16 mouse cellular contexts compared by ENCODE assay signal in the genomic region with DNA sequence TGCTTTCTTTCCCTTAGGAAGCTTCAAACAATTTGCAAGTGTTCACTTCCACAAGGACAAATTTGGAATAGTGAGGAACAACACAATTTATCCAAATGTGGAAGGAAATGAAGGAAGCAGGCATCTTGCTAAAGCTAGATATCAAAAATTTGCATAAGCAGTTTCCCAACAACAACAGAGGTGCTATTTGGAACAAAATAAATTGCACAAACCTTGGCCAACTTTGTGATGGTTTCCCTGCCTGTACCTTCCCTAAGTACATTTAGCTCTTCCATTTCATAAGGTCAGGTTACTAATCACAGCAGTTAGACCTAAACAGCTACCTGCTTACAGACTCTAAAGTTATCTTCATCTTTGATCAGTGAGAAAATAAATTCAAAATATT. TPM values are rescaled to one million over a fixed set of nuclear protein-coding genes. Genes with fewer than 3 reads are reported as not detected.
A peak's percentile ranks its signal among the peaks of the same experiment; 100 is the strongest.
DNase-seq lines count a peak whose midpoint lies in the region; ATAC-seq and TF ChIP-seq lines count a peak whose summit lies in the region.
"Had no signal": no experiment of that assay in that cellular context is flagged by ENCODE, and none has a peak within 500 bp of the region (broad histone marks: within the 10 kb centered on the region; RNA-seq: fewer than 3 reads in every experiment).

No protein-coding gene starts in this region.

- no peak for TF ChIP-seq CTCF in heart, postnatal 0 days (IDR thresholded peaks at IDR 0.05; ENCODE audit: low read depth)
- TF ChIP-seq CTCF in liver, postnatal 0 days (IDR thresholded peaks at IDR 0.05; ENCODE audit: low read depth), result no peak

- no peaks in the 10 kb centered on the region for H3K9me3 ChIP-seq in heart, embryonic 13.5 days
- no peaks in the 10 kb centered on the region for H3K9me3 ChIP-seq in heart, postnatal 0 days (replicated peaks; ENCODE audit: control insufficient read depth, low read length)
- H3K9me3 ChIP-seq in liver, postnatal 0 days (ENCODE audit: low read length), result no peaks in the 10 kb centered on the region
- H3K9me3 ChIP-seq: embryonic facial prominence, embryonic 10.5 days; forebrain, embryonic 13.5 days; hindbrain, embryonic 13.5 days had no signal

- H3K27me3 ChIP-seq in heart, embryonic 13.5 days (replicated peaks), result no peaks in the 10 kb centered on the region
- no peaks in the 10 kb centered on the region for H3K27me3 ChIP-seq in heart, postnatal 0 days (ENCODE audit: control insufficient read depth, insufficient read depth, low read length)
- no peaks in the 10 kb centered on the region for H3K27me3 ChIP-seq in liver, postnatal 0 days (ENCODE audit: insufficient read depth, low read length)
- H3K27me3 ChIP-seq: forebrain, embryonic 13.5 days; hindbrain, embryonic 13.5 days had no signal

- peak overlapping the region; percentile 40; the same call in 1 of the 2 replicates for H3K9ac ChIP-seq in heart, embryonic 13.5 days
- H3K9ac ChIP-seq in heart, postnatal 0 days (replicated peaks; ENCODE audit: low read depth, low read length), result no peak overlapping the region
- H3K9ac ChIP-seq in liver, postnatal 0 days (replicated peaks), result no peak overlapping the region
- H3K9ac ChIP-seq: forebrain, embryonic 13.5 days; forebrain, postnatal 0 days; hindbrain, embryonic 13.5 days had no signal

- H3K27ac ChIP-seq in heart, embryonic 13.5 days (replicated peaks), result peak overlapping the region; percentile 77
- peak overlapping the region; percentile 81 for H3K27ac ChIP-seq in heart, postnatal 0 days (ENCODE audit: low read depth)
- peak overlapping the region; percentile 64 for H3K27ac ChIP-seq in liver, postnatal 0 days (ENCODE audit: low read depth)
- H3K27ac ChIP-seq: embryonic facial prominence, embryonic 10.5 days; forebrain, embryonic 13.5 days; hindbrain, embryonic 13.5 days; hindbrain, postnatal 0 days had no signal

- no peak for DNase-seq in heart, postnatal 4 days
- DNase-seq in heart, postnatal 0 days (ENCODE audit: low spot score), result no peak
- DNase-seq in heart, postnatal 14 days, result no peak
- no peak for DNase-seq in liver, postnatal 0 days
- no peak for DNase-seq in liver
- DNase-seq: adrenal gland, adult 2 months; adrenal gland, postnatal 25 days; cerebellum, adult 18-20 months; cerebellum, adult 9-11 months; forebrain, postnatal 0 days; gastrocnemius, postnatal 25 days had no signal

- no peak overlapping the region for H3K4me2 ChIP-seq in heart, embryonic 13.5 days
- no peak overlapping the region for H3K4me2 ChIP-seq in heart, postnatal 0 days (ENCODE audit: low read depth, low read length)
- H3K4me2 ChIP-seq in liver, postnatal 0 days (ENCODE audit: low read depth, low read length), result no peak overlapping the region
- H3K4me2 ChIP-seq: forebrain, embryonic 13.5 days; hindbrain, embryonic 13.5 days had no signal

- ATAC-seq in heart, embryonic 13.5 days (ENCODE audit: extremely low read depth, insufficient number of reproducible peaks, low FRiP score, low TSS enrichment), result no peak
- no peak for ATAC-seq in heart, postnatal 0 days (ENCODE audit: insufficient read depth, low read depth)
- ATAC-seq in liver, postnatal 0 days, result no peak
- ATAC-seq: forebrain, embryonic 13.5 days; forebrain, postnatal 0 days; hindbrain, postnatal 0 days had no signal

- H3K4me1 ChIP-seq in heart, embryonic 13.5 days, result peaks cover 81% of the 10 kb centered on the region
- peaks cover 59% of the 10 kb centered on the region for H3K4me1 ChIP-seq in heart, postnatal 0 days (ENCODE audit: control insufficient read depth, insufficient read depth)
- no peaks in the 10 kb centered on the region; the same call in 1 of the 2 replicates for H3K4me1 ChIP-seq in liver, postnatal 0 days (ENCODE audit: insufficient read depth)
- H3K4me1 ChIP-seq: embryonic facial prominence, embryonic 10.5 days; forebrain, embryonic 13.5 days; hindbrain, embryonic 13.5 days had no signal

- no peak for TF ChIP-seq EP300 in heart, postnatal 0 days (IDR thresholded peaks at IDR 0.05; ENCODE audit: low read depth)
- no peak for TF ChIP-seq EP300 in liver, postnatal 0 days (IDR thresholded peaks at IDR 0.05; ENCODE audit: low read depth)

- no peak overlapping the region for H3K4me3 ChIP-seq in heart, embryonic 13.5 days
- no peak overlapping the region for H3K4me3 ChIP-seq in heart, postnatal 0 days (ENCODE audit: low read depth, low read length)
- no peak overlapping the region for H3K4me3 ChIP-seq in liver, postnatal 0 days (ENCODE audit: low read depth, low read length)
- H3K4me3 ChIP-seq: embryonic facial prominence, embryonic 10.5 days; forebrain, embryonic 13.5 days; hindbrain, embryonic 13.5 days had no signal

- intact Hi-C loops in heart, postnatal 14 days (cut with DNase I), result no loop called here

- 0 out of 2 replicates have a peak, but pooled peaks cover 2% of the 10 kb centered on the region for H3K36me3 ChIP-seq in heart, embryonic 13.5 days
- H3K36me3 ChIP-seq in heart, postnatal 0 days (replicated peaks; ENCODE audit: control insufficient read depth, insufficient read depth, low read length), result 0 out of 2 replicates have a peak, but pooled peaks cover 4% of the 10 kb centered on the region
- no peaks in the 10 kb centered on the region for H3K36me3 ChIP-seq in liver, postnatal 0 days (replicated peaks; ENCODE audit: insufficient read depth, low read length)
- H3K36me3 ChIP-seq: embryonic facial prominence, embryonic 10.5 days; hindbrain, embryonic 13.5 days had no signal

RNA-seq across cellular contexts. Expression of gene Ppargc1a, which starts 29.9 kb away (rescaled TPM):
- polyA plus RNA-seq in heart, embryonic 13.5 days (2015; fragmentation: Nextera tagmentation; extraction: Ambion mirVana), result 44.7 and 50.0 TPM in 2 replicates
- total RNA-seq in heart, postnatal 4 days (2021), result 100 to 1,000 TPM; 132 to 141 TPM
- 50.8 and 69.1 TPM in 2 replicates for total RNA-seq in heart, postnatal 0 days (2014; rRNA removed; ENCODE audit: low replicate concordance)
- 51.8 and 61.4 TPM in 2 replicates for polyA plus RNA-seq in heart, postnatal 0 days (2015; fragmentation: Nextera tagmentation; extraction: Ambion mirVana)
- total RNA-seq in heart, postnatal 14 days (2021), result 100 to 1,000 TPM; 120 to 159 TPM
- polyA plus RNA-seq in liver, postnatal 0 days (2015; fragmentation: Nextera tagmentation; extraction: Ambion mirVana), result 4.4 and 7.1 TPM in 2 replicates
